Mouse (Mus musculus): Measurements from ENCODE around the gene Banp. TPM values are rescaled to one million over a fixed set of nuclear protein-coding genes. Genes with fewer than 3 reads are reported as not detected.

The Banp gene
- polyA plus RNA-seq, 1 experiment from 2014 or later, result 43.3 TPM

DNA sequence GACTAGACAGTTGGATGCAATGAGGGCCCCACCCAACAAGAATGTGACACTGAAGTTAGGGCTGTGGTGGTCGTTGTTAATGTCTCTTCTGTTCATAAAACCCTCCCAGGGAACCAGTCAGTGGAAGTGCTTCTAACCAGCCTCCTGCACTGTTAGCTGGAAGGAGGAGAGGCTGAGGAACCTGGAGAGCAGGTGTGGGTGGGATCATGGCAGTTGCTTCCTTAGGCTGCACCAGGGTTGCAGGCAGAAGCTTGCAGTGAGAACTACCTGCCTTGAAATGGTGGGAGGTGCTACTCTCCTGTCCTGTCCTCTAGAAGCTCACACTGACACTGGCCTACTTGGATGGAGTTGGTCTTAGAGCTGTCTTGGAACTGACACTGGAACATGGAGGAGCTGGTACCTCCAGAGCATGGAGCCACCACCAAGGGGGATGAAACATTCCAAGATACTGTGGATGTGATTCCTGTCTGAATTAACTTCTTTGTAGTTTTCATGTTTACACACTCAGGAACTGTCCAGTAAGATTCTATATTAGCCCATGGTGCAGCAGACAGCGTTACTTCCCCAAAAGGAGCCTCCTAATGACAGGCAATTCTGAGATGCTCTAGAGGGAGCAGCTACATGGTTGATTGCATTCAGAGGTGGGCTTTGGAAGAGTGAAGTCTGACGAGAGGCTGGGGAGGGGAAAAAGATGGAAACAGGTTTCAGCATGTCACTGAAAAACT is 4.4 kb downstream of the Banp start:
- 55% methylated on average over 3 of the region's 3 CpGs for WGBS
- Histone ChIP-seq H3K9me3 (replicated peaks) (no peaks in the 10 kb centered on the region), H3K27me3 (no peaks in the 10 kb centered on the region), H3K36me3 (peaks cover 39% of the 10 kb centered on the region), H3K27ac (no peak overlapping the region), H3K4me2 (no peak overlapping the region), H3K9ac (no peak overlapping the region), H3K4me3 (replicated peaks) (no peak overlapping the region), H3K4me1 (peaks cover 51% of the 10 kb centered on the region)
- no peak for ATAC-seq (replicated peaks; ENCODE audit: low FRiP score)

DNA sequence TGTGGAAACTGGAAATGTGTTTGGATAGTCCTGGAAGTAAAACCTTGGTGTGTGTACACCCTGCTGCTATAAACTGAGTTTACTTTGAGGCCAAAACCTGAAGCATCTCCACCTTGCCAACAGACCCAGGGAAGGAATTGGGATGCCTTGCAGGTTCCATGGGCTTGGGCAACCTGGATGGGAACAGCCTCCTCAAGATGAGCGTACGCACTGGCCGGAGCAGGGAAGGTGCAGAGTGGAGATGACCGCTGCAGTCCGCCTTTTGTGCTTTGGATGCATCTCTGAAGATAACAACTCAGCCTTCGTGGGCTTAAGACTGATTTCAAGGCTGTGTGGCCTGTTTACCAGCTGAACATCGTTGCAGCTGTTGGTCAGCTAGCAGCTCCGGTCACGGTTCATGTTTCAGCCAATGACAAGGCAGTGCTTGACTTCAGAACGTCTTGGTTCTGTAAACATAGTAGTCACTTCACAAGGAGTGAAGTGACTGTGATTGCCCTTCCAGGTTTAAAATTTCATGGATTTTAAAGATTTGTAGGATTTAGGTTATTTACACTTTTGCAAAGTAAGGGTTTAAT is 5.5 kb downstream of the Banp start:
- H3K9me3 ChIP-seq (replicated peaks), result no peaks in the 10 kb centered on the region
- H3K36me3 ChIP-seq, result peaks cover 39% of the 10 kb centered on the region
- 69% methylated on average over 10 of the region's 10 CpGs for WGBS
- no peak overlapping the region for H3K9ac ChIP-seq
- no peak overlapping the region for H3K4me2 ChIP-seq
- no peaks in the 10 kb centered on the region for H3K27me3 ChIP-seq
- peaks cover 43% of the 10 kb centered on the region for H3K4me1 ChIP-seq
- H3K4me3 ChIP-seq (replicated peaks), result no peak overlapping the region
- peak overlapping the region; percentile 37; the same call in 1 of the 2 replicates for H3K27ac ChIP-seq
- ATAC-seq (replicated peaks; ENCODE audit: low FRiP score), result no peak

DNA sequence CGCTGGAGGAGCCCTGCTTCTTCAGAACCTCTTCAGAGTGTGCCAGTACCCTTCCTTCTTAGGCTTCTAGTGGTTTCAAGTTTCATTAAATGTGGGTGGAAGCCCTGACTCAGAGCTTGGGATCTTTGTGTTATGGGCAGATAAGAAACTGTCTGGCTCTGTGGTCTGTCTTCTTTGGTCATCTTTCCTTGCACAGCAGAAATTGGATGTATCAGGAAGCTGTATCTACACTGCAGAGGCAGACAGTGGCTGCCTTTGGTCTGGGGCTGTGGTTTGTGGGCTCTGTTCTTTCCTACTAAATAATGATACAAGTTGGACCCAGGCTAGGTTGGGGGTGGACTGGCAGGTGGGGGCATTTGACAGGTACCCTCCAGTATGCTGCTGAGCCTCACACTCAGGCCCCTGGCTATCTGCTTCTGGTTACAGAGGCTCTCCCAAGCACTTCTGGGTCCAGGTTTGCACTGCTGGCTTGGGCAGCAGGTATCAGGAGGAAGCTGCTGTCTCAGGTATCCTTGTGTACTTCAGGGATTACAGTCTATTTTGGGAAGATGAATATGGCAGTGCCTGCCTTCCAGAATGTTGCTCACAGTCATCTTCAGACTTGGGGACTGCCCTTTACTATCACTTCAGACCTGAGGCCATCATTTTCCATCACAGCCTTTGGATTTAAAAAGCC is 6.4 kb downstream of the Banp start:
- H3K4me2 ChIP-seq, result no peak overlapping the region
- no peak overlapping the region for H3K9ac ChIP-seq
- 65% methylated on average over 1 of the region's 1 CpGs for WGBS
- H3K27ac ChIP-seq, result no peak overlapping the region
- peaks cover 39% of the 10 kb centered on the region for H3K36me3 ChIP-seq
- peaks cover 43% of the 10 kb centered on the region for H3K4me1 ChIP-seq
- H3K4me3 ChIP-seq (replicated peaks), result no peak overlapping the region
- no peaks in the 10 kb centered on the region for H3K9me3 ChIP-seq (replicated peaks)
- ATAC-seq (replicated peaks; ENCODE audit: low FRiP score), result no peak
- no peaks in the 10 kb centered on the region for H3K27me3 ChIP-seq

DNA sequence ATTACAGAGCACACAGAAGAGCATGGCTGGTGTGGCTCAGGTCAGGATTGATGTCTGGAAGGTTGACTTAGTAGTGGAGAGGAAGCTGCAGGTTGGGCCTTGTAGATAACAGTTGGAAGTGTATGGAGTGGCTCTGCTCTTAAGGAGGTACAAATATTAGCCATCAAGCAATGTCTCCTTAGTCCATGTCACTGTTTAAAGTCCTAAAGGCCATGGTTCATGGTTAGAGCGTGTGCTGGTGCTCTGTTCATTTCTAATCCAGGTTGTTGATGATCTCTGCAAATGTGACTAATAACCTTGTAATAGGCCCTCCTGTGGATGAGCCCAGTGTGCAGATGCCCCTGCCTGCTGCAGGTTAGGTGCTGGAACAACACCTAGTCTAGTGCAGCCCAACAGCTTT is 8.8 kb downstream of the Banp start:
- no peak overlapping the region for H3K4me2 ChIP-seq
- no peak overlapping the region for H3K27ac ChIP-seq
- no peaks in the 10 kb centered on the region for H3K9me3 ChIP-seq (replicated peaks)
- peaks cover 31% of the 10 kb centered on the region for H3K36me3 ChIP-seq
- 86% methylated on average over 1 of the region's 1 CpGs for WGBS
- ATAC-seq (replicated peaks; ENCODE audit: low FRiP score), result no peak
- H3K4me1 ChIP-seq, result peaks cover 21% of the 10 kb centered on the region
- H3K4me3 ChIP-seq (replicated peaks), result no peak overlapping the region
- H3K27me3 ChIP-seq, result no peaks in the 10 kb centered on the region
- H3K9ac ChIP-seq, result no peak overlapping the region

DNA sequence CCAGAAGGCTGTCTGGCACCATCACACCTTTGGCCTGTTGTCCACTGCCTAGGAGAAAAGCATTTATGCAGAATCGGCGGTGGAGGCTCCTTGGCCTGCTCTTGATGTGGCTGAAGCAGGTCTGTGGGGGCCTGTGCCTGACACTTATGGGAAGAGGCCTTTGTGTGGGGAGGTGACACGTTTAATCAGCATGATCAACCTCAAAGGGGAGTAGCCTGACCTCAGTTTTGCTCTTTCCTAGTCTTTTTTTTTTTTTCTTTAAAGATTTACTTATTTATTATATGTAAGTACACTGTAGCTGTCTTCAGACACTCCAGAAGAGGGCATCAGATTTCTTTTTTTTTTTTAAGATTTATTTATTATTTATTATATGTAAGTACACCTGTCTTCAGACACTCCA is 13.3 kb downstream of the Banp start:
- no peak for ATAC-seq (replicated peaks; ENCODE audit: low FRiP score)
- Histone ChIP-seq H3K4me1 (peaks cover 23% of the 10 kb centered on the region), H3K9ac (no peak overlapping the region), H3K27me3 (no peaks in the 10 kb centered on the region), H3K4me3 (replicated peaks) (no peak overlapping the region), H3K4me2 (no peak overlapping the region), H3K36me3 (no peaks in the 10 kb centered on the region), H3K27ac (no peak overlapping the region), H3K9me3 (replicated peaks) (no peaks in the 10 kb centered on the region)
- 68% methylated on average over 3 of the region's 3 CpGs for whole genome bisulfite sequencing

DNA sequence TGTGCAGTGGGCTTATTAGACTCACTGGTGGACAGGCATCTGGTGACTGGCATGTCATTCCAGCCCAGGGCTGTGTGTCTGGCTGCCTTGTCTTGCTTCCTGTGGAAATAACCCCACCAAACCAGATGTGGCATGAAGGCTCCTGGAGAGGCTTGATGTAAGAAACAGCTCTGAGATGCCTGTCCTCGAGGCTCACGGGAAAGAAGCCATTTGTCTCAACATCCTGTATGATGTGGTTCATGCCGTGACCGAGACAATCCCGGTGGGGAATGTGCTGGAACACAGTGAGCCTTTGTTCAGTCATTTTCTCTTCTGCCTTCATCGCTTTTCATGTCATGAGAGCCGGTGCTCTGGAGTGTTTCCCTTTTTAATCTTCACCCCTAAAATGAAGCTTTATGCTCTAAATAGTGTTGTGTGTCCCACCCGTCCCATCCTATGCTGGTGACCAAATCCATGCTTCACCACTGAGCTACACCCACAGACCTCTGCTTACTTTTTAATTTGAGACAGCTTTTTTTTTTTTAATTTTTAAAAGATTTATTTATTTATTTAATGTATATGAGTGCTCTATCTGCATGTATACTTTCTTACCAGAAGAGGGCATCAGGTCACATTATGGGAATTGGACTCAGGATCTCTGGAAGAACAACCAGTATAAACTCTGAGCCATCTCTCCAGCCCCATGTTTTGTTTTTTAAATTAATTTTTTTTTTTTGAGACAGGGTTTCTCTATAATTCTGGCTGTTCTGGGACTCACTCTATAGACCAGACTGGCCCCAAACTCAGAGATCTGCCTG is 15.4 kb downstream of the Banp start:
- Histone ChIP-seq H3K27me3 (no peaks in the 10 kb centered on the region), H3K9ac (no peak overlapping the region), H3K27ac (peak overlapping the region; percentile 15; the same call in 1 of the 2 replicates), H3K4me3 (replicated peaks) (no peak overlapping the region), H3K4me1 (peaks cover 34% of the 10 kb centered on the region), H3K36me3 (no peaks in the 10 kb centered on the region), H3K4me2 (no peak overlapping the region), H3K9me3 (replicated peaks) (no peaks in the 10 kb centered on the region)
- ATAC-seq (replicated peaks; ENCODE audit: low FRiP score), result no peak
- WGBS, result 77% methylated on average over 8 of the region's 8 CpGs

DNA sequence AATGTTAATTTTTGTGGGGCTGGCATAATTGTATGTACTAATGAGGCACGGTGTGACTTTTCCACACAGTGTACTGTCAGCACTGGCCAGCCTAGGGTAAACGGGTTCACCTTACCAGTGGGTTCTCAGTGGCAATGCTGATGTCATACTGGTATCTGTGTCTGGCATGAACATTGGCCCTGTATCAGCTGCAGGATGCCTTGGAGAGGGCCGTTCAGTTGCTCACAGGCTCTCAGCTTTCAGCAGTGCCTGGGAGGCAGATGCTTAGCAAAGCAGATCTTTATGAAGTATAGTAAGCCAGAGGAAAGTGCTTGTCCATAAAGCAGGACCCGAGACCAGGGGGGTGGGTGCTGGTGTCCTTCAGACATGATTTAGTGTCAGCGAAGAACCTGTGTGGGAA is 16.6 kb downstream of the Banp start:
- Histone ChIP-seq H3K9ac (no peak overlapping the region), H3K4me3 (replicated peaks) (no peak overlapping the region), H3K27me3 (no peaks in the 10 kb centered on the region), H3K4me1 (peaks cover 37% of the 10 kb centered on the region), H3K36me3 (0 out of 2 replicates have a peak, but pooled peaks cover 3% of the 10 kb centered on the region), H3K9me3 (replicated peaks) (no peaks in the 10 kb centered on the region), H3K4me2 (no peak overlapping the region), H3K27ac (no peak overlapping the region)
- WGBS, result 46% methylated on average over 5 of the region's 5 CpGs
- no peak for ATAC-seq (replicated peaks; ENCODE audit: low FRiP score)

DNA sequence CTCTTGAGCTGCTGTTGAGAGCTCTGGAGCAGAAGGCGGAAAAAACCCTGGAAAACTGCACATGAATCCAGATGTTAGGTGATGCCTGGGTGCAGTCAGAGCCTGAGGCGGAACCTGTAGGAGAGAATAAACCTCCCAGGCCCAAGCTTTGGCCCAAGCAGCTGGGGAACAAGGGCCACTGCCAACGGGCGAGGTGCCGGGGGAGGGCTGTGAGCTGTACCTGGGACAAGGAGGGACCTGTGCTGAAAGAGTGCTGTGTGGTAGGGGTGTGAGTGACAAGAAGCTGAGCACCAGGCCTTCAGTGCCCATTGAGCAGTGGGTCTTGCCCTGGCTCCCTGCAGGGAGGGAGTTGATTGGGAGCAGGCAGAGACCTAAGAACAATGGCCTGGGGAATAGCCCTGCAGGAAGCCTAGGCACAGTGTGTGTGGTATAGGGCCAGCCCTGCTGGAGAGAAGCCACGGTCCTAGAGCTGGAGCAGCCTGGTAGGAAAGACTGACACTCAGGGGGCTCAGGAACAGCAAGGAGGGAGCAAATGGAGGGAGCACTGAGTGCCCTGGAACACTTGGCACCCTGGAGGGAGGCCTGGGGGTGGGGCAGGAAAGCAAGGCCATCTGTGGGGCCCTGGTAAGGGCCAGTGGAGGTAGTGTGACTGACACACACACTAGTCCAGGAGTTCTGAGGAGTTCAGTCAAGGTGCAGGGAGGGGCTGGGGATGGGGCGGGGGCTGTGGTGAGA is 17.3 kb downstream of the Banp start:
- H3K27me3 ChIP-seq, result no peaks in the 10 kb centered on the region
- peak; percentile 54 for ATAC-seq (replicated peaks; ENCODE audit: low FRiP score)
- H3K9ac ChIP-seq, result no peak overlapping the region
- no peak overlapping the region for H3K4me3 ChIP-seq (replicated peaks)
- peaks cover 37% of the 10 kb centered on the region for H3K4me1 ChIP-seq
- 49% methylated on average over 7 of the region's 7 CpGs for WGBS
- no peaks in the 10 kb centered on the region for H3K9me3 ChIP-seq (replicated peaks)
- peaks cover 3% of the 10 kb centered on the region; the same call in 1 of the 2 replicates for H3K36me3 ChIP-seq
- H3K27ac ChIP-seq, result no peak overlapping the region
- no peak overlapping the region for H3K4me2 ChIP-seq

DNA sequence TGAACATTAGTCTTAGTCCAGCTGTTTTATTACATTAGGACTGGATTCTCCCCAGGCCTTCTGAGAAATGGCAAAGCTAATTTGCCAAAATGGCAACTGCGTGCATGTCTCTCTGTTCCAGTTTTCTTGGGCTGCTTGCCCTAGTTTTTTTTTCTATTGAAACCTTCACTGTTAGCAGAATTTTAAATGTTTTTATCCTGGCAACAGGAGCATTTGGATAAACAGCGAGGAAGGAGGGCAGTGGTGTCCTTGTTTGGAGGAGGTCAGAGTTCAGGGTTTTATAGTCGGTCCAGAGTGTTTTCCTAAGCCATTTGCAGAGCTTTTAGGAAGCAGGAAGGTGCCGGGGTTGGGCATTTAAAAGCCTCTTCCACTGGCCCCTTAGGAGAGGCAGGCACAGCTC is 18.4 kb downstream of the Banp start:
- no peak overlapping the region for H3K9ac ChIP-seq
- WGBS, result 22% methylated on average over 4 of the region's 4 CpGs
- no peak overlapping the region for H3K4me2 ChIP-seq
- H3K4me1 ChIP-seq, result peaks cover 37% of the 10 kb centered on the region
- no peaks in the 10 kb centered on the region for H3K9me3 ChIP-seq (replicated peaks)
- peak overlapping the region; percentile 46 for H3K27ac ChIP-seq
- no peak for ATAC-seq (replicated peaks; ENCODE audit: low FRiP score)
- H3K4me3 ChIP-seq (replicated peaks), result no peak overlapping the region
- H3K36me3 ChIP-seq, result peaks cover 9% of the 10 kb centered on the region; the same call in 1 of the 2 replicates
- no peaks in the 10 kb centered on the region for H3K27me3 ChIP-seq

DNA sequence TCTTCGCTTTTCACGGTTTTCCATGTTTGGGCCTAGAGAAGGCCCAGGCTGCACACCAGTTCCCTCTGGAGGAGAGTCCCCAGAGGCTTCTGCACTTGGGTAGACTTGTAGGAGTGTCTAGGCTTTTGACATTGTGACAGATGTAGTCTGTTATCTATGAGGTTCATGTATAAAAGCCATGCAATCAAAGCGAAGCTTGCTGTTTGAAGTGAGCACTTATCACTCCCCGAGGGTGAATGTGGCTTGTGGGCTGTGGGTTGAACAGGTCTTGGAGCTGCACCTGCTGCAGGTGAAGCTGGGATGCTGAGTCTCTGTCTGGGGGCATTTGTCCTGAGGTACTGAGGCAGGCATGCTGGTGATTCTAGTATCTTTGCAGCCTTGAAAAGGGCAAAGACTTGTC is 19.0 kb downstream of the Banp start:
- H3K4me3 ChIP-seq (replicated peaks), result no peak overlapping the region
- WGBS, result 46% methylated on average over 4 of the region's 4 CpGs
- no peaks in the 10 kb centered on the region for H3K9me3 ChIP-seq (replicated peaks)
- H3K27ac ChIP-seq, result peak overlapping the region; percentile 46
- H3K9ac ChIP-seq, result no peak overlapping the region
- no peak for ATAC-seq (replicated peaks; ENCODE audit: low FRiP score)
- H3K4me1 ChIP-seq, result peaks cover 37% of the 10 kb centered on the region
- no peak overlapping the region for H3K4me2 ChIP-seq
- no peaks in the 10 kb centered on the region for H3K27me3 ChIP-seq
- peaks cover 10% of the 10 kb centered on the region; the same call in 1 of the 2 replicates for H3K36me3 ChIP-seq

DNA sequence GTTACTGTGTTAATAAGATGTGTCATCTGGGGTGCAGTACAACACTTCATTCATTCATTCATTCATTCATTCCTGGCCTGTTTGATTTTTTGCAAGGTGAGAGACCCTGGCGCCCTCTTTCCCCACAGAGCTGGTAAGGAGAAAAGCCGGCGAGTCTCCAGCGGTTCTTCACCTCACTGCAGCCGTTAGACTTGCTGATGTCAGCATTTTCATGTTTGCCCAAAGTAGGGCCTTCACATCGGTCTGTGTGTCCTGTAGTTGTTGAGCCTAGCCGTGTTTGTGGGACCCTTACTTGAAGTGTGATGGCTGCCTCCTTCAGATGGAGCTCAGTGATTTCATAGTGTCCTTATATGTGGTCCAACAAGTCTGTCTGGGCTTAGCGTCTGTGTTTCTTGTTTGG is 20.7 kb downstream of the Banp start:
- WGBS, result 81% methylated on average over 8 of the region's 8 CpGs
- H3K4me1 ChIP-seq, result peaks cover 37% of the 10 kb centered on the region
- ATAC-seq (replicated peaks; ENCODE audit: low FRiP score), result no peak
- no peaks in the 10 kb centered on the region for H3K27me3 ChIP-seq
- no peak overlapping the region for H3K4me2 ChIP-seq
- H3K4me3 ChIP-seq (replicated peaks), result no peak overlapping the region
- H3K27ac ChIP-seq, result no peak overlapping the region
- no peak overlapping the region for H3K9ac ChIP-seq
- H3K36me3 ChIP-seq, result peaks cover 24% of the 10 kb centered on the region
- no peaks in the 10 kb centered on the region for H3K9me3 ChIP-seq (replicated peaks)

Data from kidney, embryonic 15.5 days (tissue).